Mouse (Mus musculus) spleen, adult 2 months (tissue): ENCODE data around the gene Il27ra.

Source experiments
- CTCF ChIP-seq: fragments of 200-500 bp; IDR thresholded peaks from 2 replicates; pipeline ENCODE4 v1.5.1; 2011; ENCODE audit warnings: mild to moderate bottlenecking, inconsistent platforms; ENCODE audit not compliant: insufficient read depth, insufficient read length, insufficient replicate concordance; ENCODE audit errors: extremely low read depth
- POLR2A ChIP-seq: fragments of 200-500 bp; IDR thresholded peaks from 2 replicates; pipeline ENCODE4 v1.6.1; 2011; ENCODE audit warnings: low read depth, low read length, inconsistent platforms

DNA sequence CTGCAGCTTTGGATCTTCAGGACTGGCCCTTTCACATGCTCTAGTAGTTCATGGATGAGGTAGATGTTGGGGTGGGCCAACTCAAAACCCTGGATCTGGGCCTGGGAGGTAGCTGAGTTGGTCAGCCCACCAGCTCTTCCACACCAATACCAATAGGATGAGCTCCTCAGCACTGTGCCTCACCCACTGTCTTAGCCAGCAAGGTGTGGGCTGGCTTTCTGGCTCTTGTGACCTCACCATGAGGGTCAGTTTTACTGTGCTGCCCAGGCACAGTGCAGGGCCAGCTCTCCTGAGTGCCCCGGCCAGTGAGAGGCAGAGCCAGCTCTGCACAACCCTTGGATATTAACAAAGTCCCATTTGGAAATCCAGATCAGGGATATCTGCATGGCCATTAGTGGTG, 15.4 kb upstream of the Il27ra start:
- no peak for TF ChIP-seq POLR2A
- no peak for TF ChIP-seq CTCF
